Mouse (Mus musculus): Measurements from ENCODE around the gene Tbc1d4.

Gene Tbc1d4

DNA sequence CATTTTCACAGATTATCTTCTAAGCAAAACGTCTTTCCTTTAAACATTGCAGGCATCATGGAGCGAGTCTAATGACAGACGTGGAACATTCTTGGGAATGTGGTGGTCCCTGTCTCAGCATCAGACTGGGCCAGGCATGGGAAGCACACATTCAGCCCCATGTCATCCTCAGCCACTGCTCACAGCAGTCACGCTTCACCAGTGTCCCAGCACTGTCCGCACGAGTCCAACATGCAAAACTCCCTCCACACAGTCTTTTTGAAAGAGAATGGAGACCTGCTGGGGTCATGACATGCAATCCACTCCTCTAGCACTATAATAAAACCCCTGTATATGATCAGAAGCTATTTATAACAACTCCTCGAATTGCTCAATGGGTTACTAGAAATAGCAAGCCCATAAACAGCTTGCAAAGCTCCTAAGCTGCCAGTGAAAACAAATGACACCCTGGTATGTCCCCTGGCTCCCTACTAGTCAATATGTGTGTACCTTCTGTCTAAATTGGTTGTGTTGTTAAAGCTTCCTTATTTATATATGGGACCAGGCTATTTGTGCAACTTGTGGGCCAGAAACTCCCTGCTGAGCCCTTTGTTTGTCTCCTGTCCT, 76.8 kb downstream of the Tbc1d4 start:
- DNase-seq (ENCODE audit: low spot score in 2 of 2): no peak

- no peak for DNase-seq (ENCODE audit: low spot score in 2 of 2)
Observed at GRCm38 (mm10) chr14:101530455-101530854, 78.5 kb downstream of the Tbc1d4 start.

GRCm38 (mm10) chr14:101529194-101529593, 79.8 kb downstream of the Tbc1d4 start:
- DNase-seq (ENCODE audit: low spot score in 2 of 2): no peak

GRCm38 (mm10) chr14:101527420-101527996, 81.5 kb downstream of the Tbc1d4 start:
- no peak for DNase-seq (ENCODE audit: low spot score in 2 of 2)

GRCm38 (mm10) chr14:101526478-101526877, 82.5 kb downstream of the Tbc1d4 start:
- no peak for DNase-seq (ENCODE audit: low spot score in 2 of 2)

DNA sequence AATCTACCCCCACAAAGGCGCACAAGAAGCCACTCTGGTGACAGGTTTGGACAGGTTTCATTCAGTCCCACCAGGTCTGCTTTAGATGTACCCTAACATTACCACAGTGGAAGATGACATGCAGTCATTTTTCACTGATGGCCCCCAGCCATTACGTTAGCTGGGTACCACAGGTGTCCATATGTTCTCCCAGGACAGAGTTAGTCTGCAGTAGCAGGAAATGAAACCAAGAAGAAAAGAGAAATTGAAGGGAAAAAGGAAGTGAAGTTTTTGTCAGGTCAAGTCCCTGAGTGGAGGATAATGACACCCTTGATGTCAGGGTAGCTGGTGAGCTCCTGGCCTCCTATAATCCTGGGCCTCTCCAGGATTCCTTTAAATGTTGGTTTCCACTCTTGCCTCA, 89.0 kb downstream of the Tbc1d4 start:
- DNase-seq (ENCODE audit: low spot score in 2 of 2): no peak

DNA sequence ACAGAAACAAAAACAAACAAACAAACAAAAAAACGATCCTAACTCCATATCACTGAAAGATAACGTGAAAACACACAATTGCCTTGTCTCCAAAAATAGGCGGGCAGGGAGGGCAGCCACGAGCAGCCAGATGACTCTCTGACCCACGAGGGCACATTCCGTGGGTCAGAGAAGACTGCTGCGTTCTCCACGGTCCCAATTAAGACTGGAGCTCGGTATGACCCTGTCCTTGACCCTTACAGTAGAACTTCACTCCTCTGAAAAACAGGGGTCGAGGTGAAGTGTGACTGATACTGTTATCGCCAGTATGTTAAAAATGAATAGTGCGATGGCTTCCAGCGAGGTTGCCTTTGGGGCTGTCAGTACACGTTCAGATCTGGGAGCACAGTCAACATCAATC, 90.7 kb downstream of the Tbc1d4 start:
- no peak for DNase-seq (ENCODE audit: low spot score in 2 of 2)

GRCm38 (mm10) chr14:101517801-101518200, 91.2 kb downstream of the Tbc1d4 start:
- DNase-seq (ENCODE audit: low spot score in 2 of 2): no peak

- no peak for DNase-seq (ENCODE audit: low spot score in 2 of 2)
Observed at GRCm38 (mm10) chr14:101517341-101517740, 91.7 kb downstream of the Tbc1d4 start.

DNA sequence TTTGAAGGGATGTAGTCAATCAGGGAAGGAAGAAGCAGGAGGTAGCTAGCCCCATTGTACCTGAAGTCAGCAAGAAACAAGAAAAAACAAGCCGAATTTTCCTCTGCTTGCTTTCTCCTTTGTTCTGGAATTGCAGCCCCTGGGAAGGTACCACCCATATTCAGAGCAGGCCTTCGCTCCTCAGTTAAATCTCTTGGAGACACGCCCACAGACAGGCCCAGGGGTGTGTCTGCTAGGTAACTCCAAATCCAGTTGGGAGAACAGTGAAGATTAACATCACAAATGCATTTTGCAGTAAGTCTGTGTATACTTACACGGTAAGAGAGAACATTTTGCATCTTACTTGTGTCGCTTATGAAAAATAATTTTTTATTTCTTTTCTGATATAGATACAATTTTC, 92.1 kb downstream of the Tbc1d4 start:
- no peak for DNase-seq (ENCODE audit: low spot score in 2 of 2)

DNA sequence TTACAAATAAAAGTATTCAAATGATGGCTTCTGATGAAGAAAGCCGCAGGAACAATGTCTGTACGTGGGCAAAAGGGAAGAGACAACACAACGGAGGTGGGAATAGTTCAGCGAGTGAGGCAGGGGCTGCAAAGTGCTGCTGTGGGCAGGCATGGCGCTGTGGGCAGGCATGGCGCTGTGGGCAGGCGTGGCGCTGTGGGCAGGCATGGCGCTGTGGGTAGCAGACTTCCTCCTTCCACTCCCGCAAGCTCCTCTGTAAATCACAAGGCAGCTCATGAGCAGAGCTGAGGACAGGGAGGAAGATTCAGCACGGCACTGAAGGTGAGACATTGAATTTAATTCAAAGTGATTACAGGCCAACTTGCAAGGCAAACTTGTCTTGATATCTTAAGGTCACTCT, 93.0 kb downstream of the Tbc1d4 start:
- DNase-seq (ENCODE audit: low spot score in 2 of 2): no peak

- no peak for DNase-seq (ENCODE audit: low spot score in 2 of 2)
Observed at GRCm38 (mm10) chr14:101515271-101515670, 93.7 kb downstream of the Tbc1d4 start.

GRCm38 (mm10) chr14:101514557-101514971, 94.4 kb downstream of the Tbc1d4 start:
- no peak for DNase-seq (ENCODE audit: low spot score in 2 of 2)

- DNase-seq (ENCODE audit: low spot score in 2 of 2): no peak
Observed at GRCm38 (mm10) chr14:101513163-101513562, 95.8 kb downstream of the Tbc1d4 start.

- DNase-seq (ENCODE audit: low spot score in 2 of 2): no peak
Observed at GRCm38 (mm10) chr14:101511410-101511809, 97.6 kb downstream of the Tbc1d4 start.

DNA sequence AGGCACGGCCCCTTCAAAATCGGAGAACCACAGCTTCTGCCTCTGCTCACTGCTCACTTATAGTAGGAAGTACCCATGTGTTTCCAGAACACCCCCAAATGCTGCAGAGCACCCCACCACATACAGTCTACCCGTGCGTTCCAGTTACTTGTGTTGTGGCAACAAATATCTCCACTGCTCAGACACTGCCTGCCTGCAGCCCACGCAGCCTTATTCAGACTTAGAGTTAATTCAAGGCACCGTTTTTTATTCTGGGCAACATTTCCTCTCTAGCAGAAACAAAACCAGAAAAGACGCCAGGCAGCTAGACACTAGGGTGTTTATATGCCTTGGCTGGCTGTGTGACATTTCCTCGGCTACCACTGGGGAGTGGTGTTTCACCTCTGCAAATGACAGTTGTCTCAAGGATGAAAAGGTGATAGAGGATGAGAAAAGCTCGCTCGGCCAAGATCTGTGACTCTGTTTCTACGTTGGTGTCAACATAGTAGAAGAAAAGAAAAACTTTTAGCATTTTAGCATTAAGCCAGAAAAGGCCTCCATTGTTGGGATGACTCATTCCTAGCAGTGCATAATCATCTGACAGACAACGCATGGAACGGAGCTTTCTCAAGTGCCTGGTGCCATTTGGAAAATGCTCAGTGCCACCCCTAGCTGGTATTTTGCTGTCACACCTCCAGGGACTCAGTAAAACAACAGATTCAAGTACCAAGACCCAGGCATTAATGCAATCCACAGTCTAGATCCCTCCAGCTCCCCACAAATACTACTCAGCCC, 98.3 kb downstream of the Tbc1d4 start:
- DNase-seq (ENCODE audit: low spot score in 2 of 2): no peak

DNA sequence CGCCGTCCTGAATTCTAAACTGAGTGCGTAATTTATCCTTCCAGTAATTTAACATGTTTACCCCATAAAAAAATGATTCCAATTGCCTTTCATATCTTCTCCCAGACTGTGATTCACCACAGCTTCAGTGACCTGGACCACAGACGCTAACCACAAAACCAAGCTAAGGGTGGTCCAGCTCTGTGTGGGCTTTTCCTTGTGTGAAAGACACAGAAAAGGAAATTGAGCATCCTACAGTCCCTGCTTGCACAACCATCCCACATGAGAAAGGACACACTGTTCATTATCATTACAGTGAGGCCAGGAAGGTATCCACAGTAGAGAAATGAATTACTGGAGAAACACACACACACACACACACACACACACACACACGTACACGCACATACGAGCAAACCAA, 99.2 kb downstream of the Tbc1d4 start:
- DNase-seq (ENCODE audit: low spot score in 2 of 2): no peak

DNA sequence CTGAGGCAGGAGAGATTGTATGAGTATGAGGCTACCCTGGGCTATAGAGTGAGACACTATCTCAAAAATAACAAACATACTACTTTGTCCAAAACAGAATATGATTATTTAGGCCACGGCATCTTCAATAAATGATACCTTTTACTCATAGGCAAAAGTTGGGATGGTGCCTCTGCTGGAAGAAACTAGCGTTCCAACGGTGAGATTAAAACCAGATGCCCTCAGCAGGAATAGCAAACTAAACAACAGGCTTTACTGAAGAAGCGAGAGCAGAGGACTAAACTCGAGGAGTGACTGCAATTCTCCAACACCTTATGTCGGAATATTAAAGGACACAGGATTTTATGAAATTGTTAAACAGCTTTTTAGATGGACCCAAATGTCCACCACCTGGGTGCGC, 101.0 kb downstream of the Tbc1d4 start:
- no peak for DNase-seq (ENCODE audit: low spot score in 2 of 2)

- DNase-seq (ENCODE audit: low spot score in 2 of 2): no peak
Observed at GRCm38 (mm10) chr14:101507146-101507545, 101.8 kb downstream of the Tbc1d4 start.

GRCm38 (mm10) chr14:101505805-101506204, 103.2 kb downstream of the Tbc1d4 start:
- no peak for DNase-seq (ENCODE audit: low spot score in 2 of 2)

DNA sequence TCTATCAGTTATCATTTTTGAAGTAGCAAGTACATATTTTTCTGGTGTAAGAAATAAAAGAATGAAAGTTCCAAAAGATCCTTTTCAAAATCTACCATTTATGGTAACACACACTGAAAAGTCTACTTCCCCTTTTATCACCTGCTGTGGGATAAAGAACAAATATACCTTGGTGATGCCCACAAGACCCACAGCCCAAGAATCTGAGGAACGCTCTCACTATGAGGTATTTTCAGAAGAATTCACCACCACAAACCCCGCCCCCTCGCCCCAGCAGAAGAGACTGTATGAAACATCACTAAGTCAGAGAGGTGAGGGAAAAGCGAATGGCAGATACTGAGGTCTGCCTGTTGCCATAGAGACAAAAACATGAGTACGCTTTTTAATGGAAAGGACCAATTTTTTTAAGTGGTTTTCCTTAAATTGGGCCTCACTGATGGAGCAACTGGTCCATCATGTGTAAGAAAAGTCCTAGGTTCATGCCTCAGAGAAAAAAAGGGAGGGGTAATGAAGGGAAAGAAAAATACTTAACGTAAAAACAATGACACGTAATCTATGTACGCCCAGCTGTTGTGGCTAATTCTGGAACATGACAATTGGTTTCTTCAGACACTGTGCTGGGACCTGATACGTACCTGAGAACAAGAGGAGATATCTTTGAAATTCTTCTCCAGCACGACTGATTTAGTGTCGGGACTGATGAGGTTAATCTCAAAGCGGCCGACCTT, 104.4 kb downstream of the Tbc1d4 start:
- no peak for DNase-seq (ENCODE audit: low spot score in 2 of 2)

GRCm38 (mm10) chr14:101503168-101503961, 105.6 kb downstream of the Tbc1d4 start:
- no peak for DNase-seq (ENCODE audit: low spot score in 2 of 2)
